Mouse (Mus musculus): Measurements from ENCODE around the gene Perp. TPM values are rescaled to one million over a fixed set of nuclear protein-coding genes. Genes with fewer than 3 reads are reported as not detected.

Perp gene
- polyA plus RNA-seq, 1 experiment from 2014 or later, result 189 TPM

- no peaks in the 10 kb centered on the region for H3K36me3 ChIP-seq
- H3K27me3 ChIP-seq, result no peaks in the 10 kb centered on the region
- H3K4me2 ChIP-seq, result no peak overlapping the region
- 20% methylated on average over 6 of the region's 6 CpGs for WGBS
- ATAC-seq (ENCODE audit: insufficient number of reproducible peaks, insufficient read depth, low FRiP score, low TSS enrichment, low read depth), result no peak
- H3K9me3 ChIP-seq, result no peaks in the 10 kb centered on the region
- no peak overlapping the region for H3K27ac ChIP-seq
- no peak overlapping the region for H3K9ac ChIP-seq
- H3K4me3 ChIP-seq, result no peak overlapping the region
- no peaks in the 10 kb centered on the region for H3K4me1 ChIP-seq
Observed at GRCm38 (mm10) chr10:18904108-18904507, 59.3 kb downstream of the Perp start.

Other genes starting within 250 kb of the Perp start
- 0.44 and 0.52 TPM in 2 replicates for gene Arfgef3, start 101.1 kb upstream of the Perp start, polyA plus RNA-seq (2015; fragmentation: Nextera tagmentation; extraction: Ambion mirVana)
- not detected in 2 replicates for gene Gm4922, start 58.2 kb upstream of the Perp start, polyA plus RNA-seq (2015; fragmentation: Nextera tagmentation; extraction: Ambion mirVana)
- 2.8 and 3.2 TPM in 2 replicates for gene Tnfaip3, start 170.6 kb downstream of the Perp start, polyA plus RNA-seq (2015; fragmentation: Nextera tagmentation; extraction: Ambion mirVana)

Measured in embryonic facial prominence, embryonic 13.5 days (tissue).